Mouse (Mus musculus) E14TG2a.4 (cell line): Measurements from ENCODE around the gene Map3k3.

Experiments
- H3K27me3 ChIP-seq: 2 replicates; pipeline ENCODE4 v1.6.1; 2014; ENCODE audit warnings: low read length, control low read depth; ENCODE audit not compliant: insufficient read depth
- H3K36me3 ChIP-seq: 2 replicates; pipeline ENCODE4 v1.6.1; 2014; ENCODE audit warnings: low read length, control low read depth; ENCODE audit not compliant: insufficient read depth
- H3K4me1 ChIP-seq: replicated peaks from 2 replicates; pipeline ENCODE4 v1.6.1; 2014; ENCODE audit warnings: low read depth, low read length, control low read depth
- H3K4me3 ChIP-seq: replicated peaks from 2 replicates; pipeline ENCODE4 v1.5.1; 2014; ENCODE audit warnings: mild to moderate bottlenecking, low read length
- H3K9me3 ChIP-seq: 2 replicates; pipeline ENCODE4 v1.6.1; 2014; ENCODE audit warnings: low read length, control low read depth
- CTCF ChIP-seq: conservative IDR thresholded peaks from 2 replicates; pipeline ENCODE4 v1.5.1; 2014; ENCODE audit warnings: low read length
- NANOG ChIP-seq: IDR thresholded peaks from 2 replicates; pipeline ENCODE4 v1.6.1; 2014; ENCODE audit warnings: borderline replicate concordance, low read length, mixed read lengths
- POU5F1 ChIP-seq: IDR thresholded peaks from 2 replicates; pipeline ENCODE4 v1.6.1; 2014; ENCODE audit warnings: low read length, borderline replicate concordance

Map3k3 gene

GRCm38 (mm10) chr11:106151219-106151618, 66.8 kb downstream of the Map3k3 start:
- H3K27me3 ChIP-seq, result no peaks in the 10 kb centered on the region
- peaks cover 91% of the 10 kb centered on the region for H3K36me3 ChIP-seq
- 0 out of 2 replicates have a peak, but pooled peaks cover 8% of the 10 kb centered on the region for H3K4me1 ChIP-seq
- no peak overlapping the region for H3K4me3 ChIP-seq
- H3K9me3 ChIP-seq, result no peaks in the 10 kb centered on the region
- TF ChIP-seq CTCF (no peak), POU5F1 (no peak), NANOG (no peak)

DNA sequence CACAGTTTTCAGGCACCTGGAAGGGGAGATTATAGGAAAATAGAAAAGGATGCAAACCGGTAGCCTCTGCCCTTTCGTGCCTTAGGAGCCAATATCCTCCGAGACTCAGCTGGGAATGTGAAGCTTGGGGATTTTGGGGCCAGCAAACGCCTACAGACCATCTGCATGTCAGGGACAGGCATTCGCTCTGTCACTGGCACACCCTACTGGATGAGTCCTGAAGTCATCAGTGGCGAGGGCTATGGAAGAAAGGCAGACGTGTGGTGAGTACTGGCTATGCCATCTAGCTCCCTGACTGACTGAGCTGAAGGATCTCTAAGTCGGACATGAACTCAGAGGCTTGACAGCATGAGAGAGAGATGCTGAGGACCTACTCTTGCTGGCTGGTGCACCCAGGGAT, 67.7 kb downstream of the Map3k3 start:
- no peak for TF ChIP-seq NANOG
- no peak for TF ChIP-seq CTCF
- no peak for TF ChIP-seq POU5F1
- Histone ChIP-seq H3K27me3 (no peaks in the 10 kb centered on the region), H3K36me3 (peaks cover 97% of the 10 kb centered on the region), H3K9me3 (no peaks in the 10 kb centered on the region), H3K4me3 (no peak overlapping the region), H3K4me1 (0 out of 2 replicates have a peak, but pooled peaks cover 8% of the 10 kb centered on the region)

- no peaks in the 10 kb centered on the region for H3K9me3 ChIP-seq
- no peak overlapping the region for H3K4me3 ChIP-seq
- H3K27me3 ChIP-seq, result peaks cover 15% of the 10 kb centered on the region
- H3K36me3 ChIP-seq, result peaks cover 90% of the 10 kb centered on the region
- TF ChIP-seq CTCF (no peak), NANOG (no peak), POU5F1 (no peak)
- H3K4me1 ChIP-seq, result peaks cover 12% of the 10 kb centered on the region
Measured at GRCm38 (mm10) chr11:106154091-106154490, 69.7 kb downstream of the Map3k3 start.

DNA sequence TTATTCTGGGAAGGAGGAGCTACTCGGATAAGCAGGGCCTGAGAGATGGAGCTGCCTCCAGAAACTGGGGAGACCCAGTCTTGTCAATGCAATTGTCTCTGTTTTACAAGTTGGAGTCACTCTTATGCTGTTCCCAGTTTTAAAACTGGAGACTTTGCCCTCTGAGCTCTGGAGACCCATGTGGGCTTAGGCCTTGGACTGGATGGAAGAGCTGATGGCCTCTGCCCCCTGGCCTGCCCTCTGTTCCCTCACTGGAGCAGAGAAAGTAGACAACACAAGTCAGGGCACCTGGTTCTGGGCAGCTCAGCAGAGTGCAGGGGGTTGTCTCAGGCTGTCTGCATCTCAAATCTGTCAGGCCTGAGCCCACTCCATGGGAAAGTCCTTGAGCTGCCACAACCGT, 70.4 kb downstream of the Map3k3 start:
- Histone ChIP-seq H3K4me1 (peaks cover 16% of the 10 kb centered on the region), H3K4me3 (no peak overlapping the region), H3K36me3 (peaks cover 83% of the 10 kb centered on the region), H3K27me3 (peaks cover 20% of the 10 kb centered on the region), H3K9me3 (no peaks in the 10 kb centered on the region)
- TF ChIP-seq CTCF (no peak), POU5F1 (no peak), NANOG (no peak)

DNA sequence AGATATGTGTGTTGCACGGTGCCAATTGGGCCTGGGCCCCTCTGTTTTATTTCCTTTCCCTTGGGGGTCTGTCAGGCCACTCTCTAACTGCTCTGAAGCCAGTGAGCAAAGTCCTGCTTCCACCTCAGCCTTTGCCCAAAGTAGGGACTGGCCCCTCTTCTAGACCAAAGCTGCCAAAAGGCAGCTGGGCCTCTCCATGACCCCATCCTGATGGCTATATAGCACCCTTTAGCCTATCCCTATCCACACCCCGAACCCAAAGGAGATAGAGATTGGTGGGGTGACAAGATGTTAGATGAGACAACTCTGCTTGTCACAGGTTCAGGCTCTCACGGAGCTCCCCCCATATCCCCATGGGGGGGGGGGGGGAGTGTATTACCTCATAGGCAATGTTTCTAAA, 71.3 kb downstream of the Map3k3 start:
- no peak for TF ChIP-seq NANOG
- no peak for TF ChIP-seq POU5F1
- no peak for TF ChIP-seq CTCF

GRCm38 (mm10) chr11:106156257-106156656, 71.8 kb downstream of the Map3k3 start:
- Histone ChIP-seq H3K9me3 (no peaks in the 10 kb centered on the region), H3K4me1 (peaks cover 27% of the 10 kb centered on the region), H3K27me3 (peaks cover 29% of the 10 kb centered on the region), H3K36me3 (peaks cover 69% of the 10 kb centered on the region), H3K4me3 (no peak overlapping the region)
- TF ChIP-seq NANOG (no peak), CTCF (no peak), POU5F1 (no peak)

More for the DNA sequence above, 71.3 kb downstream of the Map3k3 start:
- Histone ChIP-seq H3K27me3 (peaks cover 26% of the 10 kb centered on the region), H3K36me3 (peaks cover 74% of the 10 kb centered on the region), H3K4me1 (peaks cover 22% of the 10 kb centered on the region), H3K9me3 (no peaks in the 10 kb centered on the region), H3K4me3 (no peak overlapping the region)

DNA sequence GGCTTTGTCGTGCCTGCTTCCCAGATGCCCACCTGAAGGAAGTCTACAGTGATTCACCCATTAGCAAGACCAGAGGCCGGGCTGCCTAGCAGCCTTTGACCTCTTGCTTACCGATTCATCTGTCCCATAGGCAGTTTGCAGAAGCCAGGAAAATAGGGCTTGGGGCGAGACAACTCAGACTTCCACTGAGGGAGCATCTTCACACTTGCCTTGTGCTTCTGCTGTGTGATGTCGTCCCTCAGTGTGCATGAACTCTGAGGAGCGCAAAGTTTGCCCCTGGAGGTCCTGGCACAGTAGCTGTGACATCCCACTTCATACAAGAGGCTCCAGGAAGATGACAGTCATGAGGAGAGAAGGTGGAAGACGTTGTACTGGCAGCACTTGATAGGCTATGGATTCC, 72.7 kb downstream of the Map3k3 start:
- TF ChIP-seq POU5F1, result no peak
- TF ChIP-seq NANOG, result no peak
- no peak for TF ChIP-seq CTCF
- H3K36me3 ChIP-seq, result peaks cover 60% of the 10 kb centered on the region
- no peak overlapping the region for H3K4me3 ChIP-seq
- H3K9me3 ChIP-seq, result no peaks in the 10 kb centered on the region
- peaks cover 33% of the 10 kb centered on the region for H3K4me1 ChIP-seq
- peaks cover 37% of the 10 kb centered on the region for H3K27me3 ChIP-seq

DNA sequence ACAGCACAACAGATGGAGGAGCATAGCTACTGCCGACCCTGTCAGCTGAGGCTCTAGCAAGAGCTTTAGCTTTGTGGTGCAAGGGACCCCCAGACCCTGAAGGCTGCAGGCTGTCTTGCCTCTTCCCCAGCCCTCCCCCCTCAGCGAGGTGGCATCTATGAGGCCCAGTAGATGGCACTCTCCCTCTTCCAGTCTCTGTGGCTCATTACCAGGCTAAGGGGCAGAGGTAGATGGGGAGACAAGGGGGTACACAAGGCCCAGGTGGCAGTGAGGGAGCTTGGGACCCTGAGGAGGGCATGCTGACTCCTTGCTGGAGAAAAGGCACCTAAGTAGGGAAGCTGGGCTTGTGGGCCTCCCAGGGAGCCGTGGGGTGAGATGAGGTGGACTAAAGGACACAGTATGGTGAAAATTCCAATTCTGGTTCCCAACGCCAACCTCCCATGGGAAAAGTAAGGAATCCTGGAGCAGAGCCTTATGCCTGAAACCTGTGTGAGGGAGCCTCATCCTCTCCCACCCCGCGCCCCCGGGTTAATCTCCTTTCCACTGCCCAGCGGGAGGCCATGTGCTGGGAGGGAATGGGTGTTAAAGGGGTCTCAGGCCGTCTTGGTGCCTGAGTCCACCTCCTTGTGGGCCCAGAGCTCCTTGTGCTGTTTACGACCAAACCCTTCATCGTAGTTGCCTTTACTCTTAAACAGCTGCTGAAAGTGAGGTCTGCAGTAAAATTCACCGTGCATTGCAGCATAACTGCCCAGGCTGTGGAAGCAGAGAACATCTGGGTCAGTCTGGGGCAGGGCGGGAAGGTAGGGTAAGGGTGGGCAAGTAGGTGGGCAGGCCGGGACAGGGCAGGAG, 73.9 kb downstream of the Map3k3 start:
- Histone ChIP-seq H3K4me1 (peaks cover 33% of the 10 kb centered on the region), H3K9me3 (no peaks in the 10 kb centered on the region), H3K36me3 (peaks cover 53% of the 10 kb centered on the region), H3K4me3 (peak overlapping the region; percentile 85), H3K27me3 (peaks cover 39% of the 10 kb centered on the region)
- TF ChIP-seq POU5F1 (no peak), CTCF (peak; percentile 7; the same call in 1 of the 2 replicates)

- Histone ChIP-seq H3K4me1 (peaks cover 33% of the 10 kb centered on the region), H3K4me3 (peak overlapping the region; percentile 85), H3K27me3 (peaks cover 39% of the 10 kb centered on the region), H3K36me3 (peaks cover 53% of the 10 kb centered on the region), H3K9me3 (no peaks in the 10 kb centered on the region)
- TF ChIP-seq NANOG (no peak), CTCF (no peak), POU5F1 (no peak)
Measured at GRCm38 (mm10) chr11:106158930-106159215, 74.5 kb downstream of the Map3k3 start.
